Comparison of ENCODE assay signal across 9 mouse cellular contexts in genomic region chr17:56111864-56112263, GRCm38 (mm10). TPM values are rescaled to one million over a fixed set of nuclear protein-coding genes. Genes with fewer than 3 reads are reported as not detected.
A peak's percentile ranks its signal among the peaks of the same experiment; 100 is the strongest.
DNase-seq lines count a peak whose midpoint lies in the region; ATAC-seq lines count a peak whose summit lies in the region.
"Had no signal": no experiment of that assay in that cellular context is flagged by ENCODE, and none has a peak within 500 bp of the region (broad histone marks: within the 10 kb centered on the region; RNA-seq: fewer than 3 reads in every experiment).

No protein-coding gene starts in this region.

- ATAC-seq in megakaryocyte progenitor cell, adult 5-6 weeks (replicated peaks; ENCODE audit: poor library complexity), result peak; percentile 76
- ATAC-seq: Patski had no signal

- intact Hi-C loops in gastrocnemius, postnatal 14 days (cut with DNase I; ENCODE audit: low total_unique reads), result no loop called here

- H3K27me3 ChIP-seq in splenic B cell, adult 2 months (ENCODE audit: control insufficient read depth, insufficient read depth, low read length, poor library complexity, severe bottlenecking), result no peaks in the 10 kb centered on the region
- H3K27me3 ChIP-seq: Patski had no signal

- no peaks in the 10 kb centered on the region for H3K36me3 ChIP-seq in splenic B cell, adult 2 months (ENCODE audit: control insufficient read depth, insufficient read depth, low read length, poor library complexity, severe bottlenecking)

- DNase-seq in adrenal gland, adult 18-20 months (ENCODE audit: low spot score in 2 of 2), result peak; percentile 60 to 66
- no peak for DNase-seq in adrenal gland, postnatal 25 days
- peak; percentile 76 for DNase-seq in ES-CJ7 (ENCODE audit: low read depth, low spot score)
- peak; percentile 85 to 93 for DNase-seq in cerebellum, postnatal 10 days
- DNase-seq in gastrocnemius, postnatal 14 days, result peak; percentile 62
- DNase-seq in kidney, postnatal 4 days, result peak; percentile 70 to 79
- DNase-seq in splenic B cell, adult 2 months (ENCODE audit: low read depth, low spot score), result peak; percentile 84

RNA-seq across cellular contexts. Expression of gene Plin4, which starts 2.3 kb away (rescaled TPM):
- total RNA-seq in adrenal gland, adult 18-20 months (2021), result 100 to 1,000 TPM in 1 of 2 experiments, 10 to 100 TPM in 1; 65.0 to 212 TPM
- 71.4 and 76.3 TPM in 2 replicates for total RNA-seq in adrenal gland, postnatal 25 days (2021)
- total RNA-seq in gastrocnemius, postnatal 14 days (2021), result 100 to 1,000 TPM; 127 to 310 TPM
- not detected in 2 replicates for total RNA-seq in megakaryocyte progenitor cell, adult 5-6 weeks (2015)
- not detected in 2 replicates for total RNA-seq in megakaryocyte progenitor cell, adult 5-6 weeks (2017)

RNA-seq across cellular contexts. Expression of gene Plin5, which starts 5.5 kb away (rescaled TPM):
- total RNA-seq in adrenal gland, adult 18-20 months (2021), result 10 to 100 TPM; 53.7 to 67.4 TPM
- 55.3 and 57.4 TPM in 2 replicates for total RNA-seq in adrenal gland, postnatal 25 days (2021)
- total RNA-seq in gastrocnemius, postnatal 14 days (2021), result 10 to 100 TPM; 17.6 to 48.3 TPM
- 0.17 TPM in 1 of 2 replicates, not detected in the other for total RNA-seq in megakaryocyte progenitor cell, adult 5-6 weeks (2015)
- 0.14 TPM in 1 of 2 replicates, not detected in the other for total RNA-seq in megakaryocyte progenitor cell, adult 5-6 weeks (2017)

RNA-seq across cellular contexts. Expression of gene Lrg1, which starts 9.9 kb away (rescaled TPM):
- 10 to 100 TPM; 21.2 to 57.7 TPM for total RNA-seq in adrenal gland, adult 18-20 months (2021)
- total RNA-seq in adrenal gland, postnatal 25 days (2021), result 15.1 TPM in 2 replicates
- 1 to 10 TPM; 2.9 to 5.6 TPM for total RNA-seq in gastrocnemius, postnatal 14 days (2021)
- 1.6 and 3.6 TPM in 2 replicates for total RNA-seq in megakaryocyte progenitor cell, adult 5-6 weeks (2015)
- total RNA-seq in megakaryocyte progenitor cell, adult 5-6 weeks (2017), result 1.4 and 4.7 TPM in 2 replicates

RNA-seq across cellular contexts. Expression of gene Sema6b, which starts 28.3 kb away (rescaled TPM):
- total RNA-seq in adrenal gland, adult 18-20 months (2021), result 1 to 10 TPM; 6.3 to 7.0 TPM
- 6.9 and 10.4 TPM in 2 replicates for total RNA-seq in adrenal gland, postnatal 25 days (2021)
- 10 to 100 TPM in 1 of 2 experiments, 1 to 10 TPM in 1; 9.8 to 12.1 TPM for total RNA-seq in gastrocnemius, postnatal 14 days (2021)
- 1.8 and 2.2 TPM in 2 replicates for total RNA-seq in megakaryocyte progenitor cell, adult 5-6 weeks (2015)
- total RNA-seq in megakaryocyte progenitor cell, adult 5-6 weeks (2017), result 3.2 and 4.9 TPM in 2 replicates

RNA-seq across cellular contexts. Expression of gene Hdgfl2, which starts 32.4 kb away (rescaled TPM):
- 10 to 100 TPM; 53.9 to 67.0 TPM for total RNA-seq in adrenal gland, adult 18-20 months (2021)
- 72.5 and 83.1 TPM in 2 replicates for total RNA-seq in adrenal gland, postnatal 25 days (2021)
- 10 to 100 TPM; 27.7 TPM for total RNA-seq in gastrocnemius, postnatal 14 days (2021)
- 20.7 and 25.4 TPM in 2 replicates for total RNA-seq in megakaryocyte progenitor cell, adult 5-6 weeks (2015)
- 80.0 and 87.8 TPM in 2 replicates for total RNA-seq in megakaryocyte progenitor cell, adult 5-6 weeks (2017)

Comparison
In these comparisons a context has a peak if more than half of its experiments do, and no peak if none do; other contexts are left out.
1. RNA of gene Plin4, which starts 2.3 kb away (total RNA-seq): 127 to 310 TPM in gastrocnemius, postnatal 14 days, 65.0 to 212 TPM in adrenal gland, adult 18-20 months and 71.4 to 76.3 TPM in adrenal gland, postnatal 25 days; not detected in megakaryocyte progenitor cell, adult 5-6 weeks; every median in the first group is over 10 times any median in the second.
2. RNA of gene Plin5, which starts 5.5 kb away (total RNA-seq): 53.7 to 67.4 TPM in adrenal gland, adult 18-20 months, 55.3 to 57.4 TPM in adrenal gland, postnatal 25 days and 17.6 to 48.3 TPM in gastrocnemius, postnatal 14 days; 0.14 to 0.17 TPM in megakaryocyte progenitor cell, adult 5-6 weeks; every median in the first group is over 10 times any median in the second.